Mouse (Mus musculus) neural tube, embryonic 12.5 days (tissue): ENCODE data around the gene Gm9803. TPM values are rescaled to one million over a fixed set of nuclear protein-coding genes. Genes with fewer than 3 reads are reported as not detected.

Experiments
- ATAC-seq: fragments of 200-750 bp; cut with Nextera tagmentation; 2 replicates; pipeline ENCODE4 v1.8.0; 2017; ENCODE audit warnings: low read depth, mild to moderate bottlenecking, moderate TSS enrichment, moderate library complexity; ENCODE audit not compliant: low FRiP score
- H3K27ac ChIP-seq: fragments of 300-500 bp; sonication (generic); 2 replicates; pipeline ENCODE4 v1.5.1; 2016
- H3K27me3 ChIP-seq: fragments of 300-500 bp; sonication (generic); replicated peaks from 2 replicates; pipeline ENCODE4 v1.6.1; 2016; ENCODE audit warnings: mild to moderate bottlenecking
- H3K36me3 ChIP-seq: fragments of 300-500 bp; sonication (generic); 2 replicates; pipeline ENCODE4 v1.6.1; 2016; ENCODE audit warnings: mild to moderate bottlenecking
- H3K4me1 ChIP-seq: fragments of 300-500 bp; sonication (generic); 2 replicates; pipeline ENCODE4 v1.6.1; 2016
- H3K4me2 ChIP-seq: fragments of 300-500 bp; sonication (generic); replicated peaks from 2 replicates; pipeline ENCODE4 v1.6.1; 2016; ENCODE audit warnings: mild to moderate bottlenecking
- H3K4me3 ChIP-seq: fragments of 300-500 bp; sonication (generic); 2 replicates; pipeline ENCODE4 v1.5.1; 2016
- H3K9ac ChIP-seq: fragments of 300-500 bp; sonication (generic); 2 replicates; pipeline ENCODE4 v1.6.1; 2016; ENCODE audit warnings: mild to moderate bottlenecking
- H3K9me3 ChIP-seq: fragments of 300-500 bp; sonication (generic); 2 replicates; pipeline ENCODE4 v1.6.1; 2016; ENCODE audit warnings: mild to moderate bottlenecking
- WGBS: fragments of 180-500 bp; shearing (Covaris S2); methylation state at CpG from one replicate; pipeline ENCODE4 v1.1.7; 2016; 5-methylcytosine and 5-hydroxymethylcytosine counted together
- polyA plus RNA-seq: library from polyadenylated mRNA; unstranded; fragments of >200 nt; fragmentation: Nextera tagmentation; extraction: Ambion mirVana; gene quantifications from 2 replicates; pipeline ENCODE4 v1.2.1, GENCODE M21; 2016

The Gm9803 gene
- polyA plus RNA-seq, 1 experiment from 2014 or later = 16.2 TPM

- no peaks in the 10 kb centered on the region for H3K27me3 ChIP-seq
- H3K9me3 ChIP-seq = no peaks in the 10 kb centered on the region
- H3K36me3 ChIP-seq = no peaks in the 10 kb centered on the region
- no peak overlapping the region for H3K9ac ChIP-seq
- 82% methylated on average over 3 of the region's 3 CpGs for WGBS
- H3K4me2 ChIP-seq = no peak overlapping the region
- no peak for ATAC-seq
- no peak overlapping the region for H3K27ac ChIP-seq
- H3K4me1 ChIP-seq = peaks cover 17% of the 10 kb centered on the region
- H3K4me3 ChIP-seq = no peak overlapping the region
Measured at GRCm38 (mm10) chr10:43487441-43488010, 36.4 kb upstream of the Gm9803 start.

GRCm38 (mm10) chr10:43488258-43488657 lies 35.6 kb upstream of the Gm9803 start:
- no peak for ATAC-seq
- 90% methylated on average over 4 of the region's 4 CpGs for WGBS
- no peaks in the 10 kb centered on the region for H3K9me3 ChIP-seq
- H3K36me3 ChIP-seq = no peaks in the 10 kb centered on the region
- no peak overlapping the region for H3K4me2 ChIP-seq
- H3K4me1 ChIP-seq = peaks cover 14% of the 10 kb centered on the region
- no peak overlapping the region for H3K27ac ChIP-seq
- no peak overlapping the region for H3K4me3 ChIP-seq
- no peak overlapping the region for H3K9ac ChIP-seq
- no peaks in the 10 kb centered on the region for H3K27me3 ChIP-seq

GRCm38 (mm10) chr10:43489139-43489538 lies 34.7 kb upstream of the Gm9803 start:
- Histone ChIP-seq H3K4me3 (no peak overlapping the region), H3K4me1 (peaks cover 9% of the 10 kb centered on the region; the same call in 1 of the 2 replicates), H3K36me3 (peaks cover 4% of the 10 kb centered on the region), H3K4me2 (no peak overlapping the region), H3K27ac (no peak overlapping the region), H3K27me3 (no peaks in the 10 kb centered on the region), H3K9me3 (no peaks in the 10 kb centered on the region), H3K9ac (no peak overlapping the region)
- 92% methylated on average over 7 of the region's 7 CpGs for WGBS
- no peak for ATAC-seq

- 56% methylated on average over 6 of the region's 6 CpGs for WGBS
- ATAC-seq = no peak
- Histone ChIP-seq H3K9me3 (no peaks in the 10 kb centered on the region), H3K27ac (no peak overlapping the region), H3K36me3 (peaks cover 8% of the 10 kb centered on the region), H3K4me3 (no peak overlapping the region), H3K27me3 (no peaks in the 10 kb centered on the region), H3K4me2 (no peak overlapping the region), H3K4me1 (peaks cover 9% of the 10 kb centered on the region; the same call in 1 of the 2 replicates), H3K9ac (no peak overlapping the region)
Measured at GRCm38 (mm10) chr10:43489550-43489949, 34.3 kb upstream of the Gm9803 start.

- H3K36me3 ChIP-seq = peaks cover 13% of the 10 kb centered on the region
- peaks cover 9% of the 10 kb centered on the region; the same call in 1 of the 2 replicates for H3K4me1 ChIP-seq
- 86% methylated on average over 8 of the region's 8 CpGs for WGBS
- no peak overlapping the region for H3K4me3 ChIP-seq
- H3K27ac ChIP-seq = no peak overlapping the region
- no peaks in the 10 kb centered on the region for H3K9me3 ChIP-seq
- H3K9ac ChIP-seq = no peak overlapping the region
- ATAC-seq = no peak
- no peaks in the 10 kb centered on the region for H3K27me3 ChIP-seq
- H3K4me2 ChIP-seq = no peak overlapping the region
Measured at GRCm38 (mm10) chr10:43490034-43490433, 33.9 kb upstream of the Gm9803 start.

GRCm38 (mm10) chr10:43490846-43491245 lies 33.0 kb upstream of the Gm9803 start:
- no peak for ATAC-seq
- H3K4me1 ChIP-seq = peaks cover 9% of the 10 kb centered on the region; the same call in 1 of the 2 replicates
- no peaks in the 10 kb centered on the region for H3K27me3 ChIP-seq
- H3K9ac ChIP-seq = no peak overlapping the region
- no peak overlapping the region for H3K4me2 ChIP-seq
- H3K36me3 ChIP-seq = peaks cover 21% of the 10 kb centered on the region
- WGBS = 89% methylated on average over 5 of the region's 5 CpGs
- H3K4me3 ChIP-seq = no peak overlapping the region
- no peaks in the 10 kb centered on the region for H3K9me3 ChIP-seq
- no peak overlapping the region for H3K27ac ChIP-seq

GRCm38 (mm10) chr10:43502599-43502998 lies 21.3 kb upstream of the Gm9803 start:
- H3K9me3 ChIP-seq = no peaks in the 10 kb centered on the region
- no peak overlapping the region for H3K9ac ChIP-seq
- no peaks in the 10 kb centered on the region for H3K4me1 ChIP-seq
- no peak overlapping the region for H3K4me3 ChIP-seq
- peaks cover 41% of the 10 kb centered on the region for H3K36me3 ChIP-seq
- no peaks in the 10 kb centered on the region for H3K27me3 ChIP-seq
- no peak overlapping the region for H3K27ac ChIP-seq
- WGBS = 97% methylated on average over 4 of the region's 4 CpGs
- ATAC-seq = no peak
- H3K4me2 ChIP-seq = no peak overlapping the region

- no peak for ATAC-seq
- no peak overlapping the region for H3K9ac ChIP-seq
- H3K4me1 ChIP-seq = no peaks in the 10 kb centered on the region
- 80% methylated on average over 1 of the region's 1 CpGs for WGBS
- H3K4me3 ChIP-seq = no peak overlapping the region
- no peaks in the 10 kb centered on the region for H3K27me3 ChIP-seq
- peaks cover 28% of the 10 kb centered on the region for H3K36me3 ChIP-seq
- H3K9me3 ChIP-seq = no peaks in the 10 kb centered on the region
- no peak overlapping the region for H3K4me2 ChIP-seq
- H3K27ac ChIP-seq = no peak overlapping the region
Measured at GRCm38 (mm10) chr10:43504291-43504690, 19.6 kb upstream of the Gm9803 start.

GRCm38 (mm10) chr10:43507051-43507450 lies 16.8 kb upstream of the Gm9803 start:
- H3K36me3 ChIP-seq = peaks cover 42% of the 10 kb centered on the region
- 70% methylated on average over 4 of the region's 4 CpGs for WGBS
- no peak overlapping the region for H3K4me2 ChIP-seq
- H3K9me3 ChIP-seq = no peaks in the 10 kb centered on the region
- no peaks in the 10 kb centered on the region for H3K27me3 ChIP-seq
- no peaks in the 10 kb centered on the region for H3K4me1 ChIP-seq
- no peak overlapping the region for H3K27ac ChIP-seq
- ATAC-seq = no peak
- H3K4me3 ChIP-seq = no peak overlapping the region
- H3K9ac ChIP-seq = no peak overlapping the region

- no peaks in the 10 kb centered on the region for H3K4me1 ChIP-seq
- WGBS = 95% methylated on average over 7 of the region's 7 CpGs
- no peaks in the 10 kb centered on the region for H3K9me3 ChIP-seq
- H3K9ac ChIP-seq = no peak overlapping the region
- H3K4me2 ChIP-seq = no peak overlapping the region
- H3K36me3 ChIP-seq = peaks cover 61% of the 10 kb centered on the region
- no peak for ATAC-seq
- H3K27me3 ChIP-seq = no peaks in the 10 kb centered on the region
- H3K27ac ChIP-seq = no peak overlapping the region
- H3K4me3 ChIP-seq = no peak overlapping the region
Measured at GRCm38 (mm10) chr10:43509228-43509627, 14.7 kb upstream of the Gm9803 start.

- Histone ChIP-seq H3K9ac (no peak overlapping the region), H3K36me3 (peaks cover 50% of the 10 kb centered on the region), H3K9me3 (no peaks in the 10 kb centered on the region), H3K27me3 (no peaks in the 10 kb centered on the region), H3K4me3 (no peak overlapping the region), H3K4me2 (no peak overlapping the region), H3K4me1 (no peaks in the 10 kb centered on the region), H3K27ac (no peak overlapping the region)
- 94% methylated on average over 10 of the region's 10 CpGs for WGBS
- ATAC-seq = no peak
Measured at GRCm38 (mm10) chr10:43512976-43513375, 10.9 kb upstream of the Gm9803 start.

GRCm38 (mm10) chr10:43516992-43517660 lies 6.8 kb upstream of the Gm9803 start:
- Histone ChIP-seq H3K4me3 (no peak overlapping the region), H3K9me3 (no peaks in the 10 kb centered on the region), H3K4me1 (no peaks in the 10 kb centered on the region), H3K27me3 (no peaks in the 10 kb centered on the region), H3K4me2 (no peak overlapping the region), H3K9ac (no peak overlapping the region), H3K36me3 (peaks cover 21% of the 10 kb centered on the region), H3K27ac (no peak overlapping the region)
- no peak for ATAC-seq
- 76% methylated on average over 6 of the region's 6 CpGs for WGBS

- 69% methylated on average over 4 of the region's 4 CpGs for WGBS
- no peak for ATAC-seq
Measured at GRCm38 (mm10) chr10:43517836-43518235, 6.0 kb upstream of the Gm9803 start.

More at GRCm38 (mm10) chr10:43517836-43518235, 6.0 kb upstream of the Gm9803 start:
- H3K36me3 ChIP-seq = peaks cover 16% of the 10 kb centered on the region
- H3K4me1 ChIP-seq = no peaks in the 10 kb centered on the region
- no peaks in the 10 kb centered on the region for H3K27me3 ChIP-seq
- H3K27ac ChIP-seq = no peak overlapping the region
- no peaks in the 10 kb centered on the region for H3K9me3 ChIP-seq
- H3K4me2 ChIP-seq = no peak overlapping the region
- no peak overlapping the region for H3K9ac ChIP-seq
- H3K4me3 ChIP-seq = no peak overlapping the region
